Mouse (Mus musculus): ENCODE results near the gene E130116L18Rik. TPM values are rescaled to one million over a fixed set of nuclear protein-coding genes. Genes with fewer than 3 reads are reported as not detected.
"Not testable (repeated sequence)": the region's sequence is repeated elsewhere in the genome, so short reads cannot be mapped to it uniquely, and the experiment has no call there.

E130116L18Rik gene
- total RNA-seq, 2 experiments from 2014 or later: not detected

GRCm38 (mm10) chr5:25181004-25181531 is 41.9 kb downstream of the E130116L18Rik start, which contains the start of gene Galntl5:
Gene Galntl5 (plus strand): TSS chr5:25181460.
- peak in 1 of 2 experiments; percentile 20 for DNase-seq

GRCm38 (mm10) chr5:25179936-25180488 is 42.9 kb downstream of the E130116L18Rik start:
- no peak for DNase-seq

GRCm38 (mm10) chr5:25179284-25179683 is 43.7 kb downstream of the E130116L18Rik start:
- DNase-seq: no peak

- DNase-seq: not testable (repeated sequence)
These were observed 44.4 kb downstream of the E130116L18Rik start for GRCm38 (mm10) chr5:25178543-25178942.

- DNase-seq: not testable (repeated sequence)
These were observed 45.0 kb downstream of the E130116L18Rik start for GRCm38 (mm10) chr5:25177937-25178336.

Other genes with a start within 250 kb of the E130116L18Rik start
- 10 to 100 TPM; 36.8 to 42.7 TPM for gene Prkag2, start 122.5 kb downstream of the E130116L18Rik start, total RNA-seq (2021)
- not detected for gene Galntl5, start 41.7 kb downstream of the E130116L18Rik start, total RNA-seq (2021)
- 10 to 100 TPM; 39.6 to 51.8 TPM for gene Galnt11, start 1.2 kb downstream of the E130116L18Rik start, total RNA-seq (2021)

All from adrenal gland, postnatal 36 days (tissue).